Mouse (Mus musculus) intestine, postnatal 0 days (tissue): ENCODE measurements around the gene Mob3b. TPM values are rescaled to one million over a fixed set of nuclear protein-coding genes. Genes with fewer than 3 reads are reported as not detected.
A peak's percentile ranks its signal among the peaks of the same experiment; 100 is the strongest.

Source experiments
- ATAC-seq: fragments of 200-750 bp; cut with Nextera tagmentation; 2 replicates; pipeline ENCODE4 v1.8.0; 2017; ENCODE audit warnings: mild to moderate bottlenecking, moderate TSS enrichment, moderate library complexity
- H3K27ac ChIP-seq: fragments of 300-500 bp; sonication (generic); 2 replicates; pipeline ENCODE4 v1.5.1; 2014; ENCODE audit warnings: mild to moderate bottlenecking, low read depth, low read length, moderate library complexity
- H3K27me3 ChIP-seq: fragments of 300-500 bp; sonication (generic); replicated peaks from 2 replicates; pipeline ENCODE4 v1.6.1; 2014; ENCODE audit warnings: low read length, mixed read lengths; ENCODE audit not compliant: control insufficient read depth, insufficient read depth
- H3K36me3 ChIP-seq: fragments of 300-500 bp; sonication (generic); 2 replicates; pipeline ENCODE4 v1.6.1; 2014; ENCODE audit warnings: mild to moderate bottlenecking, moderate library complexity; ENCODE audit not compliant: control insufficient read depth, insufficient read depth
- H3K4me1 ChIP-seq: fragments of 300-500 bp; sonication (generic); replicated peaks from 2 replicates; pipeline ENCODE4 v1.6.1; 2014; ENCODE audit warnings: antibody characterized with exemption, low read length, mixed read lengths; ENCODE audit not compliant: control insufficient read depth, insufficient read depth
- H3K4me2 ChIP-seq: fragments of 300-500 bp; sonication (generic); replicated peaks from 2 replicates; pipeline ENCODE4 v1.6.1; 2014; ENCODE audit warnings: low read depth, mild to moderate bottlenecking, moderate library complexity
- H3K4me3 ChIP-seq: fragments of 300-500 bp; sonication (generic); 2 replicates; pipeline ENCODE4 v1.5.1; 2014; ENCODE audit warnings: low read depth, low read length
- H3K9ac ChIP-seq: fragments of 300-500 bp; sonication (generic); 2 replicates; pipeline ENCODE4 v1.6.1; 2014; ENCODE audit warnings: mild to moderate bottlenecking, low read depth, low read length
- H3K9me3 ChIP-seq: fragments of 300-500 bp; sonication (generic); 2 replicates; pipeline ENCODE4 v1.6.1; 2016; ENCODE audit warnings: mixed run types; ENCODE audit not compliant: control insufficient read depth
- CTCF ChIP-seq: sonication (generic); IDR thresholded peaks from 2 replicates; pipeline ENCODE4 v1.5.1; 2016; ENCODE audit warnings: low read depth, mild to moderate bottlenecking, control low read depth, antibody characterized with exemption, moderate library complexity
- WGBS: fragments of 180-500 bp; shearing (Covaris S2); extraction: QIAGEN DNeasy Blood & Tissue Kit; methylation state at CpG from one replicate; pipeline ENCODE4 v1.1.7; 2014; 5-methylcytosine and 5-hydroxymethylcytosine counted together
- polyA plus RNA-seq: library from polyadenylated mRNA; unstranded; fragments of >200 nt; fragmentation: Nextera tagmentation; extraction: Ambion mirVana; gene quantifications from 2 replicates; pipeline ENCODE4 v1.2.1, GENCODE M21; 2015

The Mob3b gene
- polyA plus RNA-seq, 1 experiment from 2014 or later: 21.0 TPM

- Histone ChIP-seq H3K9ac (no peak overlapping the region), H3K9me3 (no peaks in the 10 kb centered on the region), H3K27me3 (no peaks in the 10 kb centered on the region), H3K4me2 (no peak overlapping the region), H3K4me3 (no peak overlapping the region), H3K36me3 (no peaks in the 10 kb centered on the region), H3K4me1 (no peaks in the 10 kb centered on the region; the same call in 1 of the 2 replicates), H3K27ac (no peak overlapping the region)
- TF ChIP-seq CTCF: no peak
- WGBS: 66% methylated on average over 2 of the region's 2 CpGs
- ATAC-seq: no peak
Measured at GRCm38 (mm10) chr4:35114950-35115349, 42.3 kb downstream of the Mob3b start.

DNA sequence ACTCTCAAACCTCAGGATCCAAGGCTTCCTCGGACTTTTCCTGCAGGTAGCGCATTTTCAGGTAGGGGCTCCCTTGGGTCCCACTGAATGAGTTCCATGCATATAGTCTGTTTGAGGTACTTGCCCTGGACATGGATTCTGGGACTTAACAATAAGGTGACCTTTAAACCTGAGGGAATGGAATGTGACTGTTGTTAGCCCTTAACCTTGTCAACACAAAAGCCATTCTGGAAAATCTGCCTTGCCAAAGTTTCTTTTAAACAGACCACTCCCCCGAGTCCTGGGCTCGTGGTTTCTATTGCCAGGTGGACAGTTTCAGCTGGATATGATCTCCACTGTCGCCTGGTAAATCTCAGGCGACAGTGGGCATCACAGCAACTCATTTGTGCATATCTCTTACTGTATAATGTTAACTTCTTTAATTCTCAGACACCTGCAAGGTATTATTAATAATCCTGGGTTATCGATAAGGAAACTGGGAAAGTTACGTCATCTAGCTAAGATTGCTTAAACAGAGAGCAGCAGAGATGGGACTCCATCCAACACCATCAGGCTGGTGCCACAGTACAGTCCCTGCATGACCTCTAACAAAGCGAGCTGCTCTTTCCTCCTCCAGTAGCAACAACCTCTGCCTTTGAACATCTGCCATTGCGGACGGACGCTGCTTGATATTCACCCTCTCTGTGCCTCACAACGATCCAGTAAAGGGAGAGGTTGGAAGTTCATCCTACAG is 43.6 kb downstream of the Mob3b start:
- WGBS: 42% methylated on average over 13 of the region's 13 CpGs
- H3K9ac ChIP-seq: no peak overlapping the region
- no peaks in the 10 kb centered on the region for H3K36me3 ChIP-seq
- no peak for TF ChIP-seq CTCF
- no peak overlapping the region; the same call in 1 of the 2 replicates for H3K27ac ChIP-seq
- peak overlapping the region; percentile 30 for H3K4me2 ChIP-seq
- ATAC-seq: peak; percentile 66
- H3K27me3 ChIP-seq: no peaks in the 10 kb centered on the region
- H3K4me3 ChIP-seq: no peak overlapping the region
- H3K9me3 ChIP-seq: no peaks in the 10 kb centered on the region
- H3K4me1 ChIP-seq: no peaks in the 10 kb centered on the region; the same call in 1 of the 2 replicates

DNA sequence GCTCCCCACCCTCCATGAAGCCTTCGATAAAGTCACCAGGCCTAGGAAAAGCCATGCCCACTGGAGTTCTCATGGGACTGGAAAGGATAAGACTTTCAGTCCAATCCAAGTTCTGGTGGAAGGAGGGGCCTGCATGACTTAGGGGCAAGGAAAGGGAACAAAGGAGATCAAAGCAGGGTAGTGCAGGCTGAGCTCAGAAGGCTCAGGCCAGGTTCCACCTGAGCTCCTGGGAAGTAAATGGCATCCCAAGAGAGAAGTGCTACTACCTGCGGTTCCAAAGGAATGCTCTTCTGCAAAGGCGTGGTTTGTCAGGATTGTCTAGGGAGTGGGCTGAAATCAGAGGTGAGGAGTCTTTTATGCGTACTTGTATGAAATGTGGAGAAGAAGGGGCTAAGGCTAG is 44.8 kb downstream of the Mob3b start:
- H3K9me3 ChIP-seq: no peaks in the 10 kb centered on the region
- H3K9ac ChIP-seq: no peak overlapping the region
- H3K4me1 ChIP-seq: no peaks in the 10 kb centered on the region; the same call in 1 of the 2 replicates
- no peak for TF ChIP-seq CTCF
- ATAC-seq: no peak
- WGBS: 77% methylated on average over 4 of the region's 4 CpGs
- no peak overlapping the region for H3K4me2 ChIP-seq
- H3K27me3 ChIP-seq: no peaks in the 10 kb centered on the region
- no peak overlapping the region for H3K27ac ChIP-seq
- H3K4me3 ChIP-seq: no peak overlapping the region
- H3K36me3 ChIP-seq: no peaks in the 10 kb centered on the region

DNA sequence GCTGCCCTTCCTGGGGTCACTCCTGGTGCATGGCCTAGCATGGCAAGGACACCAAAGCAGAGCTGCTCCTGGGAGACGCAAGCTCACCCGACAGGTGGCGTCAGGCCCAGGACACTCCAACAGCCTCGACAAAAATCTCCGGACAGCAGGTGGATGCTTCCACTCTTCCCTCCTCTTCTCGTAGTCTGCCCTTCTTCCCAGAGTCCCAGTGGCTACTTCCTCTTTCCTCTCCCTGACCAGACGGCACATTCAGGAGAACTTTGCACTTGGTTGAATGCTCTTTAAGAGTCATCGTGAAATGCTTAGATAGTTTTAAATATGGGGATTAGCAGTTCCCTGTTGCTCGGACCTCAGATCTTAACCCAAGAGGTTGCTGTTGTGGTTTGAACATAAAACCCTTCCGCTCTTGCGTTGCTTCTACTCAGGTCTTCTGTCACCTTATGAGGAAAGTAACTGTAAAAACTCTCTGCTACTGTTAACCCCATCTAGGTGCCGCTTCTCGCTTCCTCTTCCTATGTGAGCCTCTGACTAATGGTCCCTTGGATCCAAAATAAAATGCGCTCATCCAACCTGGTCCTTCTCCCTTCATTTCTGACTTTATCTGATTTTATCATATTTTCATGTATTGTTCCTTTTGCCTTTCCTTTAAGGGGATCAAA is 52.0 kb downstream of the Mob3b start:
- H3K4me2 ChIP-seq: no peak overlapping the region

GRCm38 (mm10) chr4:35101201-35101600 is 56.1 kb downstream of the Mob3b start:
- no peak for ATAC-seq
- H3K9ac ChIP-seq: no peak overlapping the region
- no peaks in the 10 kb centered on the region for H3K36me3 ChIP-seq
- TF ChIP-seq CTCF: no peak
- no peaks in the 10 kb centered on the region for H3K9me3 ChIP-seq
- no peak overlapping the region for H3K4me3 ChIP-seq
- no peak overlapping the region for H3K4me2 ChIP-seq
- peaks cover 14% of the 10 kb centered on the region; the same call in 1 of the 2 replicates for H3K4me1 ChIP-seq
- H3K27ac ChIP-seq: no peak overlapping the region
- no peaks in the 10 kb centered on the region for H3K27me3 ChIP-seq
- 70% methylated on average over 7 of the region's 7 CpGs for WGBS

More for the DNA sequence above, 52.0 kb downstream of the Mob3b start:
- H3K36me3 ChIP-seq: no peaks in the 10 kb centered on the region
- no peak for ATAC-seq
- 0 out of 2 replicates have a peak, but pooled peaks have one; percentile 13 for TF ChIP-seq CTCF
- WGBS: 68% methylated on average over 14 of the region's 14 CpGs
- H3K9ac ChIP-seq: no peak overlapping the region
- H3K27me3 ChIP-seq: no peaks in the 10 kb centered on the region
- no peak overlapping the region for H3K4me3 ChIP-seq
- H3K27ac ChIP-seq: no peak overlapping the region; the same call in 1 of the 2 replicates
- H3K9me3 ChIP-seq: no peaks in the 10 kb centered on the region
- H3K4me1 ChIP-seq: 0 out of 2 replicates have a peak, but pooled peaks cover 2% of the 10 kb centered on the region

DNA sequence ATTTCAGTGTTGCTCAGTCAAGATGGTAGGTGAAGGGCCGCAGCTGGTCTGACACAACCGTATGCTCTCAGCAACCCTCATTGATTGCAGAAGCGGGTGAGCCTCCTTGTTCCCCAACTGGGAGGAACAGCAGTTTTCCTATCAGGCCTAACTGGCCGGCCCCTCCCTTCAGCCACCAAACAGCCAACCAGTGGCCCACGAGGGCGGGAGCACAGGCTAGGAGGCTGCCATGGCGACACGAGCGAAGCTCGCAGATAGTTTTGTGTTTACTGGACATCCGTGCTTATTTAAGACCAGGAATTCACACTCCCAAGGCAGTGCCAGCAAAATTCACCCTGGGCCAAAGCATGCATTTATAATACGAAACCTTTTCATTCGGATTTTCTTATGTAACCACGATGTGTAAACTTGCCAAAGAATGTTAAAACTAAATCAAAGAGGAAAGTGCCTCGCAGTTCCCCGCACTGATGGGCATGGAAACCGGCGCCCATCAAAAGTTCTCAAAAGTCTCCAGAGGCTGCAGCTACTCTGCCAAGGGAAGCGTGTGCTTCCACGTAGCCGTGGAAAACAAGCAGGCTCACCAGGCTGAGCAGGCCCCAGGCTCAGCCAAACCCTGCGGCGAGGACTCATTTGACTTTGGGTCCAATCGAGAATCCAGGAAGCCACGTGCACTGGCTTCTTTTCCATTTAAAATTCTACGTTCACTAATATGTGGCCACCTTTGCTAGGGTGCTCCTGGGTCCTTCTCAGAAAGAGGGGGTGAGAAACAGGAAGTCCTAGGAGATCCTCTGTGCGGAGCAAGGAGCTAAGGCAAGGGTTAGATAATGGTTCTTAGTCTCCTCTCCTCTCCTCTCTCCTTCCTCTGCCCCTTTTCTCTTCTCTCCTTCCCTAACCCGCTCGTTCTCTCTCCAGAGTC is 57.2 kb downstream of the Mob3b start:
- Histone ChIP-seq H3K4me2 (peak overlapping the region; percentile 69), H3K4me1 (peaks cover 14% of the 10 kb centered on the region), H3K9me3 (no peaks in the 10 kb centered on the region), H3K36me3 (no peaks in the 10 kb centered on the region), H3K27me3 (no peaks in the 10 kb centered on the region), H3K9ac (peak overlapping the region; percentile 38; the same call in 1 of the 2 replicates), H3K4me3 (peak overlapping the region; percentile 21), H3K27ac (peak overlapping the region; percentile 29; the same call in 1 of the 2 replicates)
- 13% methylated on average over 29 of the region's 29 CpGs for WGBS
- TF ChIP-seq CTCF: no peak
- ATAC-seq: peak; percentile 51
